Mouse (Mus musculus) megakaryocyte, adult 5-6 weeks (primary cell): ENCODE results near the gene Cdhr2. TPM values are rescaled to one million over a fixed set of nuclear protein-coding genes. Genes with fewer than 3 reads are reported as not detected.
A peak's percentile ranks its signal among the peaks of the same experiment; 100 is the strongest.

ENCODE experiments used
- ATAC-seq: 2 replicates; pipeline ENCODE4 v1.8.0; 2016; ENCODE audit warnings: mild to moderate bottlenecking, inconsistent platforms; ENCODE audit not compliant: poor library complexity, severe bottlenecking
- total RNA-seq, 2 experiments: library from RNA; stranded (forward) in 1 of 2; stranded (reverse) in 1 of 2; fragments of 153-499, 151-499 nt in 1 of 2; fragments of 221-1000, 200-1000 nt in 1 of 2; gene quantifications; 2 replicates each; pipeline versions ENCODE4 v1.2.3 to v1.2.4; 2015 to 2017

Gene Cdhr2
- total RNA-seq, 2 experiments from 2014 or later: not detected

DNA sequence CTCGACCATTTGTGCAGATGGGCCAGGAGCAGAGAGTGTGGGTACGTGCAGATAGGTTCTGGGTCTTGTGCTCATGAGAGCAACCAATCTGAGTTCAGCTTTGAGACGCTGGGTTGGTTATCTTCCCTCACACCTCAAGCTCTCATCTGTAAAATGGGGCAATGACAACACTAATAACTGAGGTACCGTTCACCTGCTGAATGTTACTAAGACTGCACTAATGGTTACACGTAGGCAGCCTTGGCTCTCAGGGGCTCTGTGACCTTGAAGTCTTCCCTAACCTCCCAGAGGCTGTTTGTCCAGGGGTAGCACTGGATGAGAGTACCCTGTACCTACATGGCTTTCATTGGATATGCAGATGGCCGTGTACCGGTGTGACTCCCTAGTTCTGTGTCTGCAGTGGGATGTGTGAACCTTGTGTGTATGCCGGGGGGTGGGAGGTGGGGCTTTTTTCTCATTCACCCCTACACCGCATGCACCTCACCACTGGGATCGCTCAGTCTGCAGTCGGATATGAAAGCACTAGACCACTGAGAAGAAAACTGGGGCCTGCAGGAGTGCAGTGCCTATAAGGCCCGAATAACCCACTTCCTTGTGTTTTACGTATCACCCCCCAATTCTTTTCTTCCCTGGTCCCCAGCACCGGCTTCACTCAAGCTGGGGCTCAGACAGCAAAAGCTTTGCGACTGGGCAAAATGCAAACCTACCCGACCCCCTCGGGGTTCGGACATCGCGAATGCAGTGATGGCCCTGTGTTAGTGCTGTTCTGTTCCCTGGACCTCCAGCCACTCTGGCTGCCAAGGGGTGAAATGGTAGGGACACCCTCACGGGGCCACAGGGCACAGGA, 8.3 kb upstream of the Cdhr2 start:
- ATAC-seq: no peak

DNA sequence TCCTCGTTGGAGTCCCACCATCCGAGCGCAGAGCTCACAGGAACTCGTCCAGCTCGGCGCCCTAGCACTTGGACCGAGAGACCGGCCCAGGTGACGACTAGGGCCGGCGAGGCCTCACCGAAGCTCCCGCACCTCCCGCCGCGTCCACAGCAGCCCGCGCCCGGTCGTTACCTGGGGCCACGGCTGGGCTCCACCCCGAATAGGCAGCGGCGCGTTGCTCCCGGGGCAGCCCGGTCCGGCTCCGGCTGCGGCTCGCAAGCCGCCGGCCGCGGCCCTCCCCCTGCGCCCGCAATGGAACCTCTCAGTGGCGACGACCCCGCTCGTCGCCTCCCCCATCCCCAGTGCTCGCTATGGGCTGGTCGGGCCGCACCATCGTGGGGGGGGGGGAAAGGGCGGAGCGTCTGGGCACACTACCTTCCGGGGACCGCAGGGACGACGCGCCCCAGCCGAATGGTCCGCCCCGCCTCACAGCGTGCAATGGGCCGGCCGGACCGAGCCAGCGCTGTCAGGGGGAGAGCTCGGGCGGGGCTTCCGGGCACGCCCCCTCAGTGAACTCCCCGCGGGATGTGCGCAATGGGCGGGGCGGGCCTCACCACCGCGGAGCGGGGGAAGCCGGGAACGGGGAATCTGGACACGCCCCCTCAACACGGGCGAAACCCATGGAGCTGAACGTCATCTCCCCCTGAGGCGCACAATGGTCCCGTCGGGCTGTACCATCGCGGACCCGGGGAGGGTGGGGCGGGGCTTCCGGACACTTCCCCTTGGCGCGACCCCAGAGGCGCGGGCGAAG, 7.5 kb upstream of the Cdhr2 start, which contains the start of gene Rnf44:
Gene Rnf44, minus strand, starts transcription at position 350 of the 790 bp plus-strand sequence.
- ATAC-seq: peak; percentile 88

DNA sequence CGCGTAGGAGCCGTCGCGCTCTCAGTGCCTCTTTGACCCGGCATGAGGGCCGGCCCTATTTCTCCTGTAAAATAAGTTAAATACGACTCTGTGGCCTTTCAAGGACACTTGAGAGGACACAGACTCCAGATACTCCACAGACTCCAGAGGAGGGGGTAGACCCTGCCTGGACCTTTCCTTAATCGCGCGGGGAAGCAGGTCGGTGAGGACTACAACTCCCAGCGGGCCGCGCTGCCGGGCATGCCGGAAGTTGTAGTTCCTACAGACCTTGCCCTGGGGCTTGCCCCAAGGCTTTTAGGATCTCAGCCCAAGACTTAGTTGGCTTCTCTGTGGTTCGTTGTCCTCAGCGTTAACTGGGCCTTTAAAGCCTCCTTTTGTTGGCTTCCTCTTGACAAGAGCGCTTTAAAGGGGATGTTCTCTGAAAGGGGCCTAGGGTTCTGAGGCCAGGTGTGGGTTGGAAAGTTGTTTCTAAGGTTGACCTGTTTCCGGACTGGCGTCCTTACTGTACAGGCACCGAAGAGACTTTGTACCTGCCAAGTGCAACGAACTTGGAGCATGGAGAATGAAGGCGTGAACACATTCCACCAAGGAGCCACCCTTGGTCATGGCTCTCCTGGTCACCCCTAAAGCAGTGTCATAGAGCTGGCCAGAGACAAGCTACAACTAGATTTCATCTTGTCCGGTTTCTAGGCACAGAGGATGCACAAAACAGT, 6.8 kb upstream of the Cdhr2 start:
- ATAC-seq: peak; percentile 51

DNA sequence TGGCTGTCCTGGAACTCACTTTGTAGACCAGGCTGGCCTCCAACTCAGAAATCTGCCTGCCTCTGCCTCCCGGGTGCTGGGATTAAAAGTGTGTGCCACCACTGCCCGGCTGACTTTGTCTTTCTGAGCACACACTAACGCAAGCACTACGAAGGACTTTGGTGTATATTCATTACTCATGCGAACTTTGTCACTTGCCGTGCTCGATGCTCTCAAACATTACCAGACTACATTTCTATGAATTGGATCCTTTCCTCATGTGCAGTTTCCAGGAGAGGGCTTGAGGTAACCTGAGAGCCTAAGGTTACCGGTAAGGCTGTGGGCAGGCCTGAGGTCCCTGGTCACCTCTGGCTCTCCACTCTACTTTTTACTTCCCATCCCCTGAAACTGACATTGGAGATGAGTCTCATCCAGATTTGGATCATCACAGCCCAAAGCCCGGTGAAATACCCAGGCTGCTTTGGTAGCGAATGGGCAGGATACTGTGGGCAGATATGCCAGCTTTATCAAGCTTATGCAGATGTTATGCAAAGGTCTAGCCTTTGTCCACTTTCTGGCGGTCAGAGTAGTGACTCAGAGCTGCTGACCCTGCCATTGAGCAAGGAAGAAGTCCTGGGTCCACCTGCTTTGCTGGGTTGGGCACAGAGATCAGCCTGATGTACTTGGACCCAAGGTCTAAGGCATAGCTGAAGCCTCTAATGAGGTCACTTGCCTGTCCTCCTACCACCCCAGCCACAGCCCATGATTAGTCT, 5.6 kb upstream of the Cdhr2 start:
- ATAC-seq: no peak

DNA sequence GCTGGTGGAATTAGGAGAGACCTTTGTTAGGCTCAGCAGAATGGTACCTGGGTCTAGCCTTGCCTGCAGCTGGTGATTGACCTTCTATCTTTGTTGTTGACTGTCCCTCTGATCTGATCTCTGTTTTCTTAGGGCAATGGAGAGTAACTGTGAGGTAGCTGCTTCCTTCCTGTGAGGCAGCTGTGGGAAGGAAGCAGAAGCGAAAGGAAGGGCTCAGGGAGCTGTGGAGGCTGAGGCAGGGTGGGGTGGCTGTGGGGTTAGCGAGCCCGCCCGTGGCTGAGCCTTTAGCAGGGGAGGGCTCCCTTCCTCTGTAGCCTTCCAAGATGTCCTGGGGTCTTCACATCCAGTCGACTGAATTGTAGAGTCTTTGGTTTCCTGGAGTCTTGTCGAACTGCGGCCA, 1.2 kb downstream of the Cdhr2 start:
- peak; percentile 68; the same call in 1 of the 2 replicates for ATAC-seq

DNA sequence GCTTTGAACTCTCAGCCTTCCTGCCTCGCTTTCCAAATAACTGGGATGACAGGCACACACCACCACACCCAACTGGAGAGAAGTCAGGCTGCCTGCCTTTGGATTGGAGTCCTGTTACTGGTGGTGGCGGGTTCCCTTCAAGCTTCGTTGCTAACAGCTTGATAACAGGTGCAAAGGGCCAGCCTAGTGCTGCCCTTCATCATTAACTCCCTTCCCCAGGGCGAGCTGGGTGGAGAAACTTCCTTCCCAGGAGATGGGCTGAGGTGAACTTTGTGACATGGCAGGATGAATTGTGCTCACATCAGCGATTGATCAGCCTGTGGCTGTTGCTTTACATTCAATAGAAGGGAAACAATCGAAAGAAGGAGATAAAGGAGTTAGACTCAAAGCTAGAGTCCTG, 3.6 kb downstream of the Cdhr2 start:
- ATAC-seq: no peak

DNA sequence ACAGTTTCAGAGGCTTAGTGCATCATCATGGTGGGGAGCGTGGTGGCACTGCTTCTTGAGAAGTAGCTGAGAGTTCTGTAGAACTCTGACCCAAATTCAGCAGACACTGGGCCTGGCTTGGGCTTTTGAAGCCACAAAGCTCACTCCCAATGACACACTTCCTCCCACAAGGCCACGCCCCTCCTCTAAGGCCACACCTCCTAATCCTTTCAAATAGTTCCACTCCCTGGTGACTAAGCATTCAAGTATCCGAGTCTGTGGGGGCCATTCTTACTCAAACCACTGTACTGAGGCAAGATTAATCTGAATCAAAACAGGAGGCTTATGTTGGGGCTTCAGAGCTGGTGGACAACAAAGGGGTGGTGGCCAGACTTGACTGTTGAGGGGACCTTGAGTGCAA, 9.6 kb downstream of the Cdhr2 start:
- no peak for ATAC-seq

DNA sequence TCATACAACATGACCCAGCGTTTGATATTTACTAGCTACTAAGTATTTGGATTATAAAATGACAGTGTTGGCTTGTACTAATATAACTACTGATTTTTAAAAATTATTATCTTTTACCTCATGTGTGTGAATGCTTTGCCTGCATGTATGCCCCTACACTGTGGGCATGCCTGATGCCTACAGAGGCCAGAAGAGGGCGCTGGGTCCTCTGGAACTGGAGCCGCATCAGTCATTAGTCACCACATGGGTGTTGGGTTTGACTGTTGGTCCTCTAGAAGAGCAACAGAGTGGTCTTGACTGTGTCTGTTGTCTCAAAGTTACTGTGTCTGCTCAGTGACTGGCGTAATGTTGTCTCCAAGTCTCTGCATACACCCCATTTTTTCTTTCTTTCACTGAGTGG, 13.1 kb downstream of the Cdhr2 start:
- no peak for ATAC-seq

DNA sequence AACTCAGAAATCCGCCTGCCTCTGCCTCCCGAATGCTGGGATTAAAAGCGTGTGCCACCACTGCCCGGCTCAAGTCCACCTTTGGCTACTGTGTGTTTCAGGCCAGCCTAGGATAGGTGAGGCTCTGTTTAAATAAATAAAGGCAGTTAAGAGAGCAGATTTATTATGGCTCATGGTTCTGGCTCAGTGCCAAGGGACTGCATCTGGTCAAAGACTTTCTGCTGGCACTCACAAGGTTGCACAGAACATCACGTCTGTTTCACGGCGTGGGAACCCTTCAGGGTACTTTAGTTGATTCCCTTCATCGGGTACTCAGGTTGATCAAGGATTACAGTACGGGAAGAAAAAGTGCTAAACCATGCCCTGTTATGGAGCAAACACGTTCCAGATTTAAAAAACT, 13.7 kb downstream of the Cdhr2 start:
- no peak for ATAC-seq

DNA sequence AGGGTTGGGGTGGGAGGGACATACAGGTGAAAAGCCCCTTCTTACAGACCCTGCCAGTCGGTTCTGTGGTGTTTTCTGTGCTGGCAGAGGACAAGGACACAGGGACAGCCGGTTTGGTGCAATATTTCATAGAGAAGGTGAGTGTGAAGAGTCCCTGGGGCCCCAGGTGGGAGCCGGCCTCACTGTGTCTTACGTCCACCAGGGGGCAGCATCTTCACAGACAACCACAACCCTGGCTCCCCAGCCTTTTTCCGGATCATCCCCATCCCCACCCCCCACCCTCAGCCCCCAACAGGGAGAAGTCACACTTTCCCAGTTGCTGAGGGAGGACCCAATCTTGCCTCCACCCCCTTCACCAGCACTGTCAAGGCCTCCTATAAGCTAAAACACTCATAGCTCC, 15.7 kb downstream of the Cdhr2 start:
- peak; percentile 51; the same call in 1 of the 2 replicates for ATAC-seq

DNA sequence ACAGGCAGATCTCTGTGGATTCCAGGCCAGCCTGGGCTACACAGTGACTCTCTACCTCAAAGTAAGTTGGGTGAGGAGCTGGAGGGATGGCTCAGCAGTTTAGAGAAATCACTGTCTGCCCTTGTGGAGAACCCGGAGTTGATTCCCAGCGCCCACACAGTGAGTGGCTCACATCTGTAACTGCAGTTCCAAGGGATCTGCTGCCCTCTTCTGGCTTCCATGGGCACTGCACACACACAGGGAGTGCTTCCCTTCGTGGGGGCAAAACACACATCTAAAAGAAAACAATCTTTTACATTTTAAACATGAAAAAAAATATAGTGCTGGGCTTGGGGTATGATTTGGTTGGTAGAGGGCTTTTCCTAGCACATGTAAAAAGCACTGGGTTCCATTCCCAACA, 21.9 kb downstream of the Cdhr2 start:
- no peak for ATAC-seq

DNA sequence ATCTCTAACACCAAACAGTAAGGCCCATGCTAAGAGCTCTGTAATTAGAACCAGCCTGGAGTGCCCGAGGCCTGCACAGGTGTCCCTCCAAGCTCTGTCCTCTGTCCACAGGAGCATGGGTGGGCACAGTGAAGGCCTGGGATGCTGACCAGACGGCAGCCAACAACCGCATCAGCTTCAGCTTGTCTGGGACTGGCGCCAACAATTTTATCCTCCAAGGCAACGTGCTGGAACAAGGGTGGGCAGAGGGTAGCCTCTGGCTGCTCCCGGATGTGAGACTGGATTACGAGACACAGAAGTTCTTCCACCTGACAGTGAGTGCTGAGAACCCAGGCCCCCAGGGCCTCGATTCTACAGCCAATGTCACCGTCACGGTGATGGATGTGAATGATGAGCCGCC, 24.9 kb downstream of the Cdhr2 start:
- no peak for ATAC-seq

DNA sequence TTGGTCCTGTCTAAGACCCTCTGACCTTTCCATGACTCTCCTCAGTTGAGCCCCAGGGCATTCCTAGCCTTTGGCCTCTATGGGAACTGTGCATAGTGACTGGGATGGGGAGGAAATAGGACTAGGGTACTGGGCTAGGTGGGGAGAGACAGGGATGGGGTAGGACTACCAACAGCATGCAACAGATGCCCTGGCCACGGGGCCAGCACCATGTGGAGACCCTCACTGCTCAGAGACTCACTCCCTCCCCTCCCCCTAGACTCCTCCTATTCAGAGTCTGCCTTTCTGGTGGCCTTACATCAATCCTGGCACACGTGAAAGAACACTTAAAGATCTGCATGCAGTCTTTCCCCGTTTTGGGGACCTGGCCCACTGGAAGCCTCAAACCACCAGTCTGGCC, 35.7 kb downstream of the Cdhr2 start:
- ATAC-seq: no peak

DNA sequence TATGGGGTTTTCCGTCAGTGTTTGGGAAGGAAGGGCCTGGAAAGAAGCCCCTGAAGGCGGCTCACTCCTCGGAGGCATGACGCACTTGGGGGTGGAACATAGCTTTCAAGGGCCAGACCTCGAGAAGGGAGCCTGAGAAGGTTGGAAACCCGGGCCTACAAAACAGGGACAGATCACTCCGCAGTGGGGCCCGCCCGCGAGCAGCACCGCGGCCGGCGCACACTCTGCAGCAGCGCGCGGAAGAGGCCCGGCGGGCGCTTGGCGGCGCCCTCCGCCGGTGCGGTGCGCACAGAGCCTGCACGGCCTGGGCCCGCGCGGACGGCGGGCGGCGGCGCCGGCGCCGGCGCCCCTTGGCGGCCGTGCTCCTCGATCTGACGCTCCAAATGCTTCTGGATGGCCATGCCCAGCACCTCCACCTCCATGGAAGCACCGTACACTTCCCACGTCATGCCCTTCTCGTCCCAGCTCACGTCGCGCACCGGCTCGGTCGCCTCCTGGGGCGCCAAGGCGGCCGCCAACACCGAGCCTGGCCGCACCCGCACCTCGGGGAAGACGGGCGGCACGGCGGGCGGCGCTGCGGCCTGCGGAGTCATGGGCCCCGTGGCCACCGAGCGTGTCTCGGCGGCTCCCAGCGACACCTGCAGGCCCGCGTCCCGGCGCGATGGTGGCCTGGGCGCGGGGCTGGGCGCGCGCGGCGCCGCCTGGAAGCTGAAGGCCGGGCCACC, 36.4 kb downstream of the Cdhr2 start:
- no peak for ATAC-seq

DNA sequence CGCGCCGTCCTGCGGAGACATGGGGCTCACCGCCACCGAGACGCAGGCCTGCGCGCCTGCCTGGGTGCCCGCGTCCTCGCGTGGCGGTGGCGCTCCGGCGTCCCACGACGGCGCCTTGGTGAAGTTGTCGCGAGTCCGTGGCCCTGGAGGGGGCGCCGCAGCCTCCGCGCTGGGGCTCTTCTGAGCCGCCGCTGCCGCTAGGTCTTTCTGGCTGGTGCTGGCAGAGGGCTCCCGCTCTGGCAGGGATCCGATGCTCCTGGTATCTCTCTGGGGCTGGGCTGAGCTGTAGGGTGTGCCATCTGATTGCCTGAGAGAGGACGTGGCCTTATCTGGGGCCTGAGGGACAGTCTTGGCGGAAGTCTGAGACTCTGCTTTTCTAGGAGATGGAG, 36.9 kb downstream of the Cdhr2 start:
- ATAC-seq: no peak

DNA sequence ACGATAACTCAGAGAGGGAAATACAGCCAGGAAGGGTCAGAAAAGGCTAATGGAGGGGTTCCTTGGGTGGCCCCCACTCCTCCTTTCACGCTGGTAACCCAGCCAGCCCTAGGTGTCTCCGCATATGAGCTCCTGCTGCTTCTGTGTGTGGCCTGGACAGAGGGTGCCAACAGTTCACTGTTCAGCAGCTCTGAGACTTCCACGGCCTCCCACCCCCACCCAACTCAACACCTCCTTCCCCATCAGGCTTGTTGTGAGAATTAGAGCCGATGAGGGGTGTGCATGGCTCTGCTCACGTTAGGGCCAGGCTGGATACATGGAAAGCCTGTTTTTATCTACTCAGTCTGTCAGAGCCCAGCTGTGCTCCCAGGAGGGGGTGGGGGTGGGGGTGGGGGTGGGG, 44.8 kb downstream of the Cdhr2 start:
- no peak for ATAC-seq

DNA sequence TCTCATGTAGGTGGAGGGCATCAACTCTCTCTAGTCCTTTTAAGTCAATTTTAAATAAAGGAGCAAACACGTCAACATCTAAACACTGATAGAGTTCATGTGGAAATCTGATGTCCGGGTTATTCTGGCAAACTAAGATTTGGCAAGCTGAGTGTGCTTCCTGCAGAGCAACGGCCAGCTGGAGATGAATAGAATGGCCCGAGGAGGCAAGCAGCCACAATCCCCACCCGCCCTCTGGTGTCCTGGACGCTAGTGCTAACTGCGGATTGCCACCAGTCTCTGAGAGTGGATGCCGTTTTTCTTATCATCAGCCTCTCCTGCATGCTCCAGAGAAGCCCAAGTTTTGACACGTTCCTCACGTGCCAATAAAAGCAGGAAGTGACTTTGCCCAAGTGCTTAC, 45.6 kb downstream of the Cdhr2 start:
- no peak for ATAC-seq

DNA sequence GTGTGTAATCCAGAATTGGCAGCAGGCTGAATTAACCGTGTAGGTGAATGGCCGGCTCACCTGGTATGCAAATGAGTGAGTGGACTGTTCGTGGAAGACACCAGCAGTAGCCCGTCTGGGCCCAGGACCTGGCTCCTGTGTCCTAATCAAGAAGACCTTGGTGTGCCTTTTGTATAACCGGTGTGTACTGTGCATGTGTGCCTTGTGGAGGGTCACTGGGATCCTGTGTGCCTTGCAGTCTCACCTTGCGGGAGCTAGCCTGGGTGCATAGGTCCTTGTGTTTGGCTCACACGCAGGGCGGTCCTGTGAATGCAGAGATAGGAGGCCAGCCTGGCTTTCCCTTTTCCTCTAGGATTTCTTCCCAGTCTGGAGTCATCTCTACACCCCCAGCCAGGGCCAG, 46.9 kb downstream of the Cdhr2 start:
- no peak for ATAC-seq

DNA sequence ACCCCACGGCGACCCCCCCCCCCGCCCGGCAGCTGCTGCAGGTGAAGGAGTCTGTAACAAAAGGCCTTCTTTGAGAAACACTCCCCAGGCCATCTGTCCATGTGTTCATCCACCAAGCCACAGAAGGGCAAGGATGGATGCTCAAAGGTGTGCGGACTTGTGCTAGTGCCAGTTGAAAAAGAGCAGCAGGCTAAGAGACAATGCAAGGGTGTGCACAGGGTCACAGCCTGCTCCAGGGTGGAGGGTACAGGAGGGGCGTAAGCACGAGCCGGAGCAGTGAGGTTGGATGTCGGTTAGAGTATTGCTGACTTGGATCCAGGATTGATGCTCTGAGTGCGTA, 47.4 kb downstream of the Cdhr2 start:
- ATAC-seq: no peak
